In genomic region chr2:131945225-131945624, GRCm38 (mm10) we compare ENCODE assay signal across 16 mouse cellular contexts. TPM values are rescaled to one million over a fixed set of nuclear protein-coding genes. Genes with fewer than 3 reads are reported as not detected.
DNase-seq lines count a peak whose midpoint lies in the region; ATAC-seq and TF ChIP-seq lines count a peak whose summit lies in the region.
"Had no signal": no experiment of that assay in that cellular context is flagged by ENCODE, and none has a peak within 500 bp of the region (broad histone marks: within the 10 kb centered on the region; RNA-seq: fewer than 3 reads in every experiment).

No protein-coding gene starts in this region.

- no peak overlapping the region for H3K27ac ChIP-seq in thymus, adult 2 months (ENCODE audit: control insufficient read depth, insufficient read depth, low read length)
- H3K27ac ChIP-seq: hindbrain, embryonic 12.5 days; limb, embryonic 10.5 days; liver, embryonic 14.5 days; midbrain, embryonic 10.5 days had no signal

- in situ Hi-C loops in Patski (cut with MboI; ENCODE audit: low pct_unique_long_range_greater_than_20kb), result loop anchor here (25.0 kb wide), 2 partner anchors 108 to 383 kb away; partner anchors contain the start of gene Adra1d

- ATAC-seq in Patski, result peak; percentile 21
- ATAC-seq: forebrain, embryonic 16.5 days; intestine, embryonic 16.5 days had no signal

- no peak overlapping the region for H3K4me3 ChIP-seq in thymus, adult 2 months (ENCODE audit: control insufficient read depth, insufficient read depth, low read length)
- H3K4me3 ChIP-seq: hindbrain, embryonic 12.5 days; limb, embryonic 10.5 days; midbrain, embryonic 10.5 days had no signal

- H3K4me1 ChIP-seq in thymus, adult 2 months (replicated peaks; ENCODE audit: control insufficient read depth, insufficient read depth, low read length), result peaks cover under 1% of the 10 kb centered on the region; the same call in 1 of the 2 replicates
- H3K4me1 ChIP-seq: hindbrain, embryonic 12.5 days had no signal

- WGBS in thymus, adult 2 months, result 70% methylated on average over 8 of the region's 8 CpGs

- H3K36me3 ChIP-seq in thymus, adult 2 months (ENCODE audit: control insufficient read depth, insufficient read depth, low read length), result no peaks in the 10 kb centered on the region
- H3K36me3 ChIP-seq: hindbrain, embryonic 12.5 days; limb, embryonic 10.5 days; midbrain, embryonic 10.5 days had no signal

- DNase-seq in kidney, postnatal 25 days, result peak; percentile 0 to 7
- DNase-seq in kidney, postnatal 4 days, result no peak
- peak; percentile 0 for DNase-seq in ovary, adult 18-20 months (ENCODE audit: low spot score)
- DNase-seq in ovary, postnatal 36 days (ENCODE audit: low spot score), result no peak
- DNase-seq in Patski (ENCODE audit: low read depth, low spot score), result no peak
- DNase-seq in retina, postnatal 7 days (ENCODE audit: low read depth, low spot score), result peak; percentile 50
- no peak for DNase-seq in thymus, adult 2 months
- DNase-seq: gastrocnemius, postnatal 36 days; right cerebral cortex, adult 18-20 months had no signal

- TF ChIP-seq CTCF in Patski (IDR thresholded peaks at IDR 0.05), result no peak
- TF ChIP-seq CTCF in thymus, adult 2 months (IDR thresholded peaks at IDR 0.05; ENCODE audit: borderline replicate concordance, control insufficient read depth, extremely low read depth, insufficient read depth, low read length, poor library complexity), result no peak

- no peaks in the 10 kb centered on the region for H3K27me3 ChIP-seq in Patski
- no peaks in the 10 kb centered on the region for H3K27me3 ChIP-seq in thymus, adult 2 months (ENCODE audit: control insufficient read depth, insufficient read depth, low read length)

- no peak for TF ChIP-seq POLR2A in thymus, adult 2 months (IDR thresholded peaks at IDR 0.05; ENCODE audit: control insufficient read depth, extremely low read depth, insufficient read depth, low read length, poor library complexity)

- CTCF ChIA-PET in Patski (lab: Charles Lee), result interaction anchor here (1.1 kb wide), 1 partner anchor 112 kb away, joined by 3 read pairs; no protein-coding TSS in a partner anchor

- POLR2A ChIA-PET in Patski (lab: Charles Lee), result no interaction called here

RNA-seq across cellular contexts. Expression of gene Prnd, which starts 5.4 kb away (rescaled TPM):
- polyA plus RNA-seq in Patski (2021), result 0.15 TPM
- polyA plus RNA-seq in thymus, adult 2 months (2012; rRNA removed), result 1.7 and 1.8 TPM in 2 replicates

RNA-seq across cellular contexts. Expression of gene Prn, which starts 35.5 kb away (rescaled TPM):
- polyA plus RNA-seq in Patski (2021), result not detected
- not detected in 2 replicates for polyA plus RNA-seq in thymus, adult 2 months (2012; rRNA removed)
- polyA plus RNA-seq: embryonic facial prominence, embryonic 14.5 days; forebrain, embryonic 16.5 days; hindbrain, embryonic 12.5 days; intestine, embryonic 16.5 days; limb, embryonic 10.5 days; liver, embryonic 14.5 days; midbrain, embryonic 10.5 days had no signal

RNA-seq across cellular contexts. Expression of gene Prnp, which starts 35.5 kb away (rescaled TPM):
- 148 TPM for polyA plus RNA-seq in Patski (2021)
- polyA plus RNA-seq in thymus, adult 2 months (2012; rRNA removed), result 39.9 and 43.8 TPM in 2 replicates

Comparison
In these comparisons a context has a peak if more than half of its experiments do, and no peak if none do; other contexts are left out.
1. DNase-seq: peak in kidney, postnatal 25 days (2 of 2), ovary, adult 18-20 months (single experiment) and retina, postnatal 7 days (single experiment); none in kidney, postnatal 4 days (0 of 2), ovary, postnatal 36 days (single experiment), Patski (single experiment) and thymus, adult 2 months (single experiment).